Mouse (Mus musculus) forebrain, embryonic 15.5 days (tissue): ENCODE measurements around the gene Crispld2. TPM values are rescaled to one million over a fixed set of nuclear protein-coding genes. Genes with fewer than 3 reads are reported as not detected.

Experiments
- ATAC-seq: fragments of 200-750 bp; cut with Nextera tagmentation; replicated peaks from 2 replicates; pipeline ENCODE4 v1.8.0; 2017; ENCODE audit warnings: mild to moderate bottlenecking, moderate TSS enrichment, moderate library complexity
- H3K27ac ChIP-seq: fragments of 300-500 bp; sonication (generic); replicated peaks from 2 replicates; pipeline ENCODE4 v1.5.1; 2015; ENCODE audit warnings: mild to moderate bottlenecking, inconsistent platforms
- H3K27me3 ChIP-seq: fragments of 300-500 bp; sonication (generic); 2 replicates; pipeline ENCODE4 v1.6.1; 2015; ENCODE audit warnings: inconsistent platforms
- H3K36me3 ChIP-seq: fragments of 300-500 bp; sonication (generic); 2 replicates; pipeline ENCODE4 v1.6.1; 2015; ENCODE audit warnings: mild to moderate bottlenecking, inconsistent platforms
- H3K4me1 ChIP-seq: fragments of 300-500 bp; sonication (generic); 2 replicates; pipeline ENCODE4 v1.6.1; 2015; ENCODE audit warnings: inconsistent platforms
- H3K4me2 ChIP-seq: fragments of 300-500 bp; sonication (generic); replicated peaks from 2 replicates; pipeline ENCODE4 v1.6.1; 2015; ENCODE audit warnings: mild to moderate bottlenecking, inconsistent platforms
- H3K4me3 ChIP-seq: fragments of 300-500 bp; sonication (generic); 2 replicates; pipeline ENCODE4 v1.5.1; 2015; ENCODE audit warnings: mild to moderate bottlenecking, inconsistent platforms
- H3K9ac ChIP-seq: fragments of 300-500 bp; sonication (generic); replicated peaks from 2 replicates; pipeline ENCODE4 v1.6.1; 2015; ENCODE audit warnings: mild to moderate bottlenecking, inconsistent platforms
- H3K9me3 ChIP-seq: fragments of 300-500 bp; sonication (generic); 2 replicates; pipeline ENCODE4 v1.6.1; 2016; ENCODE audit warnings: inconsistent platforms
- WGBS: fragments of 180-500 bp; shearing (Covaris S2); methylation state at CpG from one replicate; pipeline ENCODE4 v1.1.7; 2015; ENCODE audit warnings: mixed read lengths; 5-methylcytosine and 5-hydroxymethylcytosine counted together
- polyA plus RNA-seq: library from polyadenylated mRNA; unstranded; fragments of >200 nt; fragmentation: Nextera tagmentation; extraction: Ambion mirVana; gene quantifications from 2 replicates; pipeline ENCODE4 v1.2.1, GENCODE M21; 2015

Gene Crispld2
- 1.1 and 1.2 TPM in 2 replicates for polyA plus RNA-seq

DNA sequence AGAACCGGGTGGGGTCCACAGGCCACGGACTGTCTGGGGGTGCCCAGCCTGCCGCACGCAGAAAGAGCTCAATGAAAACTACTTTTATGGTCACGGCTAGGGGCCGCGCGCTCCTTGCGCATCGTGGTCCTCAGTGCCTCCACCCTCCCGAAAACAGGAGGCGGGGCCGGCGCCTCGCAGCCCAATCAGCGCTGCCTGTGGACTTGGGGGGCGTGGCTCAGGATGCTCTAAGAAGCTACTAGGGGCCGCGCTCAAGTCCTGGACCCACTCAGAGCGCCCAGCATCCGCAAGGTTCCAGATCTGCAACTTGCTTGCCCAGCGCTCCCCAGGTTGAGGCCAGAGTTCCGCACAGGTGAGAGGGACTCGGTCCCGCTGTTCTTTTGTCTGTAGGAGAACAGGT lies at the start of gene Crispld2:
TSS of gene Crispld2 (plus strand) at position 190 of the 400 bp plus-strand sequence.
- H3K36me3 ChIP-seq: no peaks in the 10 kb centered on the region
- H3K4me1 ChIP-seq: peaks cover 7% of the 10 kb centered on the region
- WGBS: under 1% methylated on average over 25 of the region's 25 CpGs
- peak; percentile 93 for ATAC-seq
- peaks cover 25% of the 10 kb centered on the region for H3K27me3 ChIP-seq
- H3K4me3 ChIP-seq: peak within 1 kb of the TSS; percentile 41
- no peak within 1 kb of the TSS for H3K27ac ChIP-seq
- peak within 1 kb of the TSS; percentile 64 for H3K4me2 ChIP-seq
- H3K9ac ChIP-seq: peak within 1 kb of the TSS; percentile 32; the same call in 1 of the 2 replicates
- H3K9me3 ChIP-seq: no peaks in the 10 kb centered on the region

DNA sequence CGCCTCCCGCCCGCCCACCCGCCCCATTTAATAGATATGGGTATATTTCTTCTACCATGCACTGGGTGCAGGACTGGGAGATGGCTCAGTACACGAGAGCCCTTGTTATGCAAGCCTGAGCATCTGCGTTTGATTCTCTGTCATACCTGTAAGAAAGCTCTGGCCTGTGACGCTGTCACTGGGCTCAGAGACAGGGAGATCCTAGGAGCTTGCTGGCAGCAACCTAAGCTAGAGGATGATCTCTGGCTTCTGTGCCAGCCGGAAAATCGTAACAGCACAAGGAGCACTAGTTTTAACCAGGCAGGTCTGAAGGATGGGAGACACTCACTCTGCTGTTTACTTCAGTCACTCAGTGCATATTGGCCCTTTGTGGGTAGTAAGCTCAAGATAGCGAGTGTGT lies 48.6 kb upstream of the Crispld2 start:
- Histone ChIP-seq H3K27ac (no peak overlapping the region), H3K9ac (no peak overlapping the region), H3K27me3 (no peaks in the 10 kb centered on the region), H3K36me3 (peaks cover 22% of the 10 kb centered on the region), H3K9me3 (no peaks in the 10 kb centered on the region), H3K4me3 (no peak overlapping the region), H3K4me2 (no peak overlapping the region), H3K4me1 (peaks cover 2% of the 10 kb centered on the region; the same call in 1 of the 2 replicates)
- ATAC-seq: no peak
- WGBS: 93% methylated on average over 10 of the region's 10 CpGs

DNA sequence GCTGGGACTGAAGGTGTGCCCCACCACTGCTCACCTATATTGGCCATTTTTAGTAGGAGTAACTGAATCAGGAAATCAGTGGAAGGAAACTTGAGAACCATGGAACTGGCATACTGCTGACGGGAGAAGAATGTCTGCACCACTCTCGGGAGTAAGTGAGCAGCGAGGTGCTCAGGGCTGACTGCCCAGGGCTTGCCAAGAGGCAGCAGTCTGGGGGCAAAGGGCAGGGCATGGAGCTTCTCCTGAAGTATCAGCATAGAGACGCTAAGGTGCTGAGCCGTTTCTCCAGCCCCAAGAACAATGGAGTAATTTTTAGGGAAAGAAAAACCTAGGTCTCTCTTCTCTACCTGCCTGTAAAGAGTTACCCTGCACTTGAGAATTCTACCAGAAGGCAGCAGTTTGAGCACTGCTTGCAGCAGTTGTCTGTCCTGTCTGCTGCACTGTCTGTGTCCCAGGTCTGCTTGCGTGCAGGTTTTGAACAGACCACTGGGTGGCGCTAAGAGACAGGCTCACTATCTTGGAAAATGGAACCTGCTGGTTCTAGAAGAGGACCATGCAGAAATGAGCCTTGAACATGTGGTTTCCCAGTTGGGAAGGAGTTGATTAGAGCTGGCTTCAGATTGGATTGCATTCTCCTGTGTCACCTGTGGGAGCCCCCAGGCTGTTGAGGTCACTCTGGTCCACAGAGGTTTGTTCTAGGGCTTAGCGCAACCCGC lies 48.0 kb upstream of the Crispld2 start:
- no peaks in the 10 kb centered on the region for H3K27me3 ChIP-seq
- WGBS: 69% methylated on average over 9 of the region's 9 CpGs
- H3K4me2 ChIP-seq: no peak overlapping the region
- no peak overlapping the region for H3K4me3 ChIP-seq
- ATAC-seq: peak; percentile 72
- no peaks in the 10 kb centered on the region for H3K9me3 ChIP-seq
- H3K36me3 ChIP-seq: peaks cover 22% of the 10 kb centered on the region
- H3K27ac ChIP-seq: no peak overlapping the region
- H3K9ac ChIP-seq: no peak overlapping the region
- H3K4me1 ChIP-seq: peaks cover 3% of the 10 kb centered on the region; the same call in 1 of the 2 replicates

DNA sequence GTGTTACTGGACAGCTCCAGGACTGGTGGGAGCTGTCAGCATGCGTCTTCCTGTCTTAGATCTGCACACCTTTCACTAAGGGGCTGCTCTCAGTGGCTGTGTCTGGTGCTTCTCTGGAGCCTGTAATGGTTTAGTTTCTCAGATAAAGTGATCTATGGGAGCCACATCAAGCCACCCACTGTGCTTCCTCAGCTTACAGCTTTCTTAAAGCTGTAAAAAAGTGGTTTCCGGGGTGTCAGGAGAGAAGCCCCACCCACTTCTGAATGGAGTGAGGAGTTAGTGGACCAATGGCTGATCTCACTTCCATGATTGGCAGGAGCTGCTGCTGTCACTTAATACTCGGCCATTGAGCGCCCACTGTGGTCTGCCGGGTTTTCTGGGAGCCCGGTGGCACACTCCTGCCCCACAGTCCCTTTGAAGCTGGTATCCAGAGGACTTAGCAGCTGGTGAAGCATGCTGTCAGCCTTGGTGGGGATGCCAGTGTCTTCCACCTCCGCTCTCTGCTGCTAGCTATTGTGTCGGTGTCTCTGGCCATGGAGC lies 45.8 kb upstream of the Crispld2 start:
- Histone ChIP-seq H3K36me3 (peaks cover 34% of the 10 kb centered on the region), H3K4me2 (no peak overlapping the region), H3K27me3 (no peaks in the 10 kb centered on the region), H3K27ac (no peak overlapping the region), H3K4me3 (no peak overlapping the region), H3K4me1 (peaks cover 3% of the 10 kb centered on the region; the same call in 1 of the 2 replicates), H3K9me3 (no peaks in the 10 kb centered on the region), H3K9ac (no peak overlapping the region)
- no peak for ATAC-seq
- WGBS: 73% methylated on average over 8 of the region's 8 CpGs

DNA sequence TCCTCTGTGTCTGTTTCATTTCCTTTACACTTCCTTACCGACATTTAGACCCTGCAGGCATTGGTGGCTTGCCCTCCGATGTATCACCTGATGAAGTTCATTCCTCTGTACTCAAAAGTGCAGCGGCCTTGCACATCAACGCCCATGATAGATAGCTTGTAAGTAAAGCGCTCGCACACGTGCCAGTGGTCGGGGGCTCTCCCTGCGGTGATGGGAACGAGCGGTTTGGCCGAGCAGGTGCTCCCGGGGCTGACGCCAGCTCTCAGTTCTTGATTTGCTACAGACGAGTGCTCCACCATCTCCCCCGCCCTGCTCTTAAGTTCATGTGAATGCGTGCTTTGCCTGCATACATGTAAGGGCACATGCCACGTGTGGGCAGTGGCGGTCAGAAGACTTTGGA lies 44.6 kb upstream of the Crispld2 start:
- WGBS: 87% methylated on average over 19 of the region's 19 CpGs
- no peaks in the 10 kb centered on the region for H3K9me3 ChIP-seq
- H3K4me1 ChIP-seq: peaks cover 3% of the 10 kb centered on the region; the same call in 1 of the 2 replicates
- H3K36me3 ChIP-seq: peaks cover 32% of the 10 kb centered on the region
- no peak overlapping the region for H3K9ac ChIP-seq
- no peak overlapping the region for H3K4me3 ChIP-seq
- no peak overlapping the region for H3K4me2 ChIP-seq
- ATAC-seq: no peak
- no peak overlapping the region for H3K27ac ChIP-seq
- H3K27me3 ChIP-seq: no peaks in the 10 kb centered on the region

DNA sequence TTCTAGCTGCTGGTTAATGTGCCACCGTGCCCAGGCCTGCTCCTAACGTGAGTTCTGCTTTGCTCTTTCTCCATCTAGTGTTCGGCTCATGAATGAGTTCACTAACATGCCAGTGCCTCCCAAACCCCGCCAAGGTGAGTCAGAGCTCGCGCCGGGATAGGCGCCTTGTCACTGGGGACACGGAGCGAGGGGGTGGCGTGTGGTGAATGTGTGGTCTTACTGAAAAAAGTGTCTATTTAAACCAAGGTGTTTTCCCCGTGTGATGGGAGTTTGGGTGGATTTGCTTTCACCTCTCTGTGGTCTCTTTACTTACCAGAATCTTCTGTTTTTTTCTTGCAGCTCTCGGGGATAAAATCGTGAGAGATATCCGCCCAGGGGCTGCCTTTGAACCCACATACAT lies 43.9 kb upstream of the Crispld2 start:
- no peak overlapping the region for H3K9ac ChIP-seq
- H3K27me3 ChIP-seq: no peaks in the 10 kb centered on the region
- peaks cover 39% of the 10 kb centered on the region for H3K36me3 ChIP-seq
- no peak overlapping the region for H3K4me3 ChIP-seq
- no peak for ATAC-seq
- H3K4me1 ChIP-seq: peaks cover 3% of the 10 kb centered on the region; the same call in 1 of the 2 replicates
- no peaks in the 10 kb centered on the region for H3K9me3 ChIP-seq
- no peak overlapping the region for H3K27ac ChIP-seq
- H3K4me2 ChIP-seq: no peak overlapping the region
- 74% methylated on average over 15 of the region's 15 CpGs for whole genome bisulfite sequencing

DNA sequence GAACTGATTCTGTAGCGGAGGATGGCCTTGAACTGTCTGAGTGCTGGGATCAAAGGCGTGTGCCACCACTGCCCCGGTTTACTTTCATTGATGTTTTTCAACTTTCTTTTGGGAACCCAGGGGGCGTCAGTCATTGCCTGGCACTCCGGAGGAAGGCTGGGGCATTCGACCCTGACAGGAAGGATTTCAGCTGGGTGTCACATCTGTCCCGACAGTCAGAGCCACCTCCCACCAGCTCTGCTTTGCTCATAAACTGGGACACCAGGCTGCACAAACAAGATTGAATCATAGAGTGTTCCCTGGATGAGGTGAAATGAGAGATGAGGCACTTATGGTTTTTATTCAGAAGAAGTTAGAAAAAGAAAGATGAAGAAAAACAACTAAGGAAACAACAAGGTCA lies 40.0 kb upstream of the Crispld2 start:
- Histone ChIP-seq H3K4me2 (no peak overlapping the region), H3K9ac (no peak overlapping the region), H3K27ac (no peak overlapping the region), H3K4me1 (peaks cover 3% of the 10 kb centered on the region; the same call in 1 of the 2 replicates), H3K9me3 (no peaks in the 10 kb centered on the region), H3K27me3 (no peaks in the 10 kb centered on the region), H3K36me3 (peaks cover 72% of the 10 kb centered on the region), H3K4me3 (no peak overlapping the region)
- 74% methylated on average over 7 of the region's 7 CpGs for WGBS
- ATAC-seq: no peak

DNA sequence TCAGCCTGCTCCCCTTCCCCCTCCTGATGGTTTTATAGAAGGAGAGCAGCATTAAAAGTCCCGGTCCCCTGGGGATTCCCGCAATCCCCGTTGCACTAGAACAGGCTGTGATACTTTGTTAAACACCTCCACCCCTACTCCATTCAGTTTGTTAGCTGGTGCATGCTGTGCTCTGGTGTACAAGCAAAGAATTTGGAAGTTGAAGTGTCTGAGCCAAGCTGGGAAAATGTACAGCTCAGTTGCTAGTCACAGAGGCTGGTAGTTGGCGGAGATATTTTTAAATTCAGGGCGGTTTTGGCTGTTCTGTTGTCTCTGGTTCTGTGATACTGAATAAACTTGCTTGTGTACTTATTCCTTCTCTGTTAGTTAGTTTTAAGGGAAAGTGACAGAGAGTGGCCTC lies 39.5 kb upstream of the Crispld2 start:
- H3K4me1 ChIP-seq: peaks cover 3% of the 10 kb centered on the region; the same call in 1 of the 2 replicates
- WGBS: 47% methylated on average over 5 of the region's 5 CpGs
- H3K9ac ChIP-seq: no peak overlapping the region
- H3K9me3 ChIP-seq: no peaks in the 10 kb centered on the region
- H3K4me2 ChIP-seq: no peak overlapping the region
- H3K27ac ChIP-seq: no peak overlapping the region
- H3K4me3 ChIP-seq: no peak overlapping the region
- H3K36me3 ChIP-seq: peaks cover 77% of the 10 kb centered on the region
- no peaks in the 10 kb centered on the region for H3K27me3 ChIP-seq
- ATAC-seq: no peak

DNA sequence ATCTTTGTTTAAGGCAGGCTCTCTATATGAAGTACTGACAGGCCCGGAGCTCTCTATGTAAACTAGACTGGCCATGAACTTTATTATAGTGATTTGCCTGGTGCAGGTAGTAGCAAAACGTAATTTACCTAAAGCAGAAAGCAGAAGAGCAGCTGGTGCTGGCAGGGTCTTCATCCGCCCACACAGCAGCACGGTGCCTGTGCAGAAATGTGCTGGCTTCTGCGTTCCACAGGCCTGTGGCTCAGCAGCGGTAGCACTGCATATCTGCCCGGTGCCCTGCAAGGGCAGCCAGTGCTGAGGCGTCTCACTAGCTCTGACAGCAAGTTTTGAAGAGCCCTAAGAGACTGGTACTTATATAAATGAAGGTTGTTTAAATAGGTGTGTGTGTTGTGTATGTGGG lies 36.9 kb upstream of the Crispld2 start:
- H3K4me3 ChIP-seq: no peak overlapping the region
- H3K27ac ChIP-seq: no peak overlapping the region
- H3K9me3 ChIP-seq: no peaks in the 10 kb centered on the region
- H3K4me2 ChIP-seq: no peak overlapping the region
- ATAC-seq: no peak
- peaks cover 77% of the 10 kb centered on the region for H3K36me3 ChIP-seq
- H3K9ac ChIP-seq: no peak overlapping the region
- H3K4me1 ChIP-seq: peaks cover 3% of the 10 kb centered on the region
- 97% methylated on average over 8 of the region's 8 CpGs for WGBS
- H3K27me3 ChIP-seq: no peaks in the 10 kb centered on the region

DNA sequence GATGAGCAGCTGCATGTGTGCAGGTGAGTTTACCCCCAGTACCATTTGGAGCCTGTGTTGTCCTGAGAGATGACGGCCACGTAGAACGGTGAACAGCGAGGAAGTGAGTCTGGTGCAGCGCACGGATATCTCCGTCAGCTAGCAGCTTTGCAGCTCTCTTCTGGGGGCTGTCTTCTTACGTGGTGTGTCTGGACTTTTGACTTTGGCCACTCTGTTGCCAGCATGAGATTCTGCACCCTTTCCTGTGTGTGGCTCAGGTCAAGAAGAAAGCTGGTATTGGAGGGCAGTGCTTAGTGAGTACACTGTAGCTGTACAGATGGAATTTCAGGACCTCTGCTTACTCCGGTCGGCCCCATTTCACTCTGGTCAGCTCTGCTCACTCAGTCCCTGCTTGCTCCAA lies 34.2 kb upstream of the Crispld2 start:
- H3K9ac ChIP-seq: no peak overlapping the region
- H3K4me3 ChIP-seq: no peak overlapping the region
- H3K9me3 ChIP-seq: no peaks in the 10 kb centered on the region
- no peaks in the 10 kb centered on the region for H3K27me3 ChIP-seq
- no peak overlapping the region for H3K27ac ChIP-seq
- ATAC-seq: no peak
- H3K4me2 ChIP-seq: no peak overlapping the region
- peaks cover 51% of the 10 kb centered on the region for H3K36me3 ChIP-seq
- 96% methylated on average over 10 of the region's 10 CpGs for WGBS
- peaks cover 10% of the 10 kb centered on the region for H3K4me1 ChIP-seq

DNA sequence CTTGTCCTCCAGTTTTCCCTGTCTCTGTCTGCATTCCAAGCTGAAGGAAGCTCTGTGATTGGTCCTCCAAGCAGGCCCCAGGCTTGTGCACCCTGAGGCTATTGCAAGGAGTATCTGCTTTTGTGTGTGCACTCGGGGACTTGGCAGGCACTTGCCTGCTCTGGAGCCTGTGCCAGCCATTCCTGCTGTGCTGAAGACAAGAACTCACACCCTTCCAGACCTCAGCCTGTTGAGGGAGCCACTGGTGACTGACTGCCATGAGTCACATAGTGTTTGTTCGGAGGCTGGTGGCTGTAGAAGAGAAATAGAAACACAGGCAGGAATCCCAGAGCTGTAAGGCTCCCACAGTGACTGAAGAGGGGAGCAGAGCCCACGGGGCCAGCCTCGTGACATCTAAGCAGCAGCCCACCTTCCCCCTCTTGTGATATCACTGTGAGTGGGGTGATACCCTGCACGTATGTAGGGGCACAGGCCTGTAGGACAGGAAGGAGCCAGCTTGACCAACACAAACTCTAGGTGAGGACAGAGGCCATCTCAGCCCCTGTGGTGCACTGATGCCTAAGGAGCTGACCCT lies 31.6 kb upstream of the Crispld2 start:
- peaks cover 26% of the 10 kb centered on the region for H3K36me3 ChIP-seq
- no peaks in the 10 kb centered on the region for H3K9me3 ChIP-seq
- peak; percentile 84 for ATAC-seq
- no peaks in the 10 kb centered on the region for H3K27me3 ChIP-seq
- no peak overlapping the region for H3K9ac ChIP-seq
- WGBS: 23% methylated on average over 5 of the region's 5 CpGs
- no peak overlapping the region for H3K4me3 ChIP-seq
- peak overlapping the region; percentile 79 for H3K27ac ChIP-seq
- H3K4me2 ChIP-seq: no peak overlapping the region
- peaks cover 10% of the 10 kb centered on the region for H3K4me1 ChIP-seq

DNA sequence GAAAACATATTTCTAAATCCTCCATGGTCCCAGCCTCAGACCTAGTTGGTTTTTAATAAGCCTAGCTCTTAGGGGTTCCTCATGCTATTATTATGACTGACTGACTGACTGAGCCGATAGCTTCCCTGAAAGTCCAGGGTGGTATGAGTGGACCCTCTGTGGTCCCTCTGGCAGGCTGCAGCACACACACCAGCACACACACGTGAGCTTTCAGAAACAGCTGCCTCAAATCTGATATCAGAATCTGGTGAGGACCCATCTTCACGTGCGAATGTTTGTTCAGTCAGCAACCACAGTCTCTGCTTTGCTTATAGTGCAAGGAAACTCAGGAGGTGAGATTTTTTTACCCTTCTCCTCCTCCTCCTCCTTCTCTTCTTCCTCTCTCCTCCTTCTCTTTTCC lies 27.4 kb upstream of the Crispld2 start:
- Histone ChIP-seq H3K4me1 (peaks cover 10% of the 10 kb centered on the region), H3K36me3 (no peaks in the 10 kb centered on the region), H3K27me3 (no peaks in the 10 kb centered on the region), H3K9me3 (no peaks in the 10 kb centered on the region), H3K27ac (no peak overlapping the region), H3K4me2 (no peak overlapping the region), H3K9ac (no peak overlapping the region), H3K4me3 (no peak overlapping the region)
- WGBS: 86% methylated on average over 4 of the region's 4 CpGs
- no peak for ATAC-seq
